Mouse (Mus musculus) myocyte (in vitro differentiated cells): Measurements from ENCODE around the gene Frmd4a.

Experiments
- CEBPB ChIP-seq: IDR thresholded peaks from 2 replicates; pipeline ENCODE4 v1.6.1; 2011; ENCODE audit warnings: mild to moderate bottlenecking, moderate library complexity; ENCODE audit not compliant: poor library complexity, insufficient read depth, severe bottlenecking
- USF1 ChIP-seq: IDR thresholded peaks from one replicate; pipeline ENCODE4 v1.6.1; 2011; ENCODE audit warnings: low read depth, mild to moderate bottlenecking, control low read depth, moderate library complexity

DNA sequence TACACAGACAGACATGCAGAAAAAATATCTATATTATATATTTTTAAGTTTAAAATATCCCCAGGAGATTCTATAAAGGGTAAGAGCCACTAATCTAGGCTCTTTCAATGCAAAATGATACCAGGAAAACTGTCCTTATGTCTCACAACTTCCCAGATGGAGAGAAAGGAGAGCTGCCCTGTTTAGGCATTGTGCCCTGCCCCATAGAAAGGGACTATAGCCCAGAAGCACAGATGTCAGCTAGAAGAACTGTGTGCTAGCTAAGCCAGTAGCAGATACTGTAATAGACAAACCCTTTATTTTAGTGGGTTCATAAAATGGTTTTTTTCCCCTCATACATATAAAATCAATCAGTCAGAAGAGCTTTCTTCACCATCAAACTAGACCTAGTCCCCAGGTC lies 175.7 kb downstream of the Frmd4a start:
- TF ChIP-seq USF1, result no peak
- no peak for TF ChIP-seq CEBPB
